Mouse (Mus musculus): ENCODE data around the gene Kcnd3.

- TF ChIP-seq GATA1 (IDR thresholded peaks at IDR 0.05; ENCODE audit: low read length) (no peak), TAL1 (IDR thresholded peaks at IDR 0.05; ENCODE audit: low read length) (no peak)
Observed at GRCm38 (mm10) chr3:105693327-105694080, 241.4 kb downstream of the Kcnd3 start.

All from erythroblast, embryonic 14.5 days (primary cell).